Mouse (Mus musculus): Measurements from ENCODE around the gene Fam222b.
"Not testable (repeated sequence)": the region's sequence is repeated elsewhere in the genome, so short reads cannot be mapped to it uniquely, and the experiment has no call there.

The Fam222b gene

DNA sequence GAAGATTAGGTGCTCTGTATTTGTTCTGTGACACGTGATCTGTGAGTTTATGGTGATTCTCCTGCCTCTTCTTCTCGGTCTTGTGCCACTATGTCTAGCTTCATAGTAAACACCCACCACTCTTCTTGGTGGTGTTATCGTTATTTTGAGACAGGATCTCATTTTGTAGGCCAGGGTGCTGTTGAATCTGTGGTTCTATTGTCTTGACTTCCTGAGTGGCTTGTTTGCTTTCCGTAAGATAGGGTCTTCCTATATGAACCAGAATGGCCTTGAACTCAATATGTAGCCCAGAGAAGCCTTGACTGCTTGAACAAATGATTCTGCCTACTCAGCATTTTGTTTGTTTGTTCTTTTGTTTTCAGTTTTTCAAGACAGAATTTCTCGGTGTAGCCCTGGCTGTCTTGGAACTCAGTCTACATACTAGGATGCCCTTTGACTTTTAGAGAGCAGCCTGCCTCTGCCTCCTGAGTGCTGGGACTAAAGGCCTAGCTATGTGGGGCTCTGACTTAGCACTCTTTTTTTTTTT, 6.6 kb upstream of the Fam222b start:
- DNase-seq (ENCODE audit: low read depth), result no peak

DNA sequence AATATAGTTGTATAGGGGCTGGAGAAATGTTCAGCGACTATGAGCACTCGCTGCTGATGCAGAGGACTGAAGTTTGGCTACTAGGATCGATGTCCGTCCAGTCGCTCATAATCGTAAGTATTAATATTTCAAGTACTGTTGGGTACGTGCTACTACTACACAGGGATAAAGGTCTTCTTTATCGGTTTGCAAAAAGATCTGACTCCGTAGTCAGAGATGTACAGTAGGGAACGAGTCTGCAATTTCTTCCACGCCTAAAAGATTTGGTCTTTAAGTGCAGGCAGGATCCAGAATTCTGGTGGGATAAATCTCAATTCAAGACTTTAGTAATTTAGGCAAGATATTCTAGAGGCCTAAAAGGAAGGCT, 340 bp upstream of the Fam222b start:
- no peak for DNase-seq (ENCODE audit: low read depth)

DNA sequence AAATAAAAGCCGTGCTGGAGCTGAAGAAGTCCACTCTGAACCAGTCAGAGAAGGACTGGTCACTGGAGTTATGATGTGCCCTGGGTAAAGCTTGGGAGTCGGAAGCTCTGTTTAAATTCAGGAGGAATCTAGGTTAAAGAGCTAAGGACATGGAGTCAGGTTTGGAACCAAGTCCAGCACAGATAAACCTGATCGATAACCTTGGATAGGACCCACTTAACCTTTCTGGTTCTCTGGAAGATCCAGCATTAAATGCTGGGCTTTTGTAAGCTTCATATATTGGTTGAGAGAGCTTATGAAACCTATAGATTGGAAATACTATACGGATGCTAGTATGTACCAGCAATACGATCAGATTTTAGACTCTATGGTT, 670 bp downstream of the Fam222b start:
- DNase-seq (ENCODE audit: low read depth), result no peak

DNA sequence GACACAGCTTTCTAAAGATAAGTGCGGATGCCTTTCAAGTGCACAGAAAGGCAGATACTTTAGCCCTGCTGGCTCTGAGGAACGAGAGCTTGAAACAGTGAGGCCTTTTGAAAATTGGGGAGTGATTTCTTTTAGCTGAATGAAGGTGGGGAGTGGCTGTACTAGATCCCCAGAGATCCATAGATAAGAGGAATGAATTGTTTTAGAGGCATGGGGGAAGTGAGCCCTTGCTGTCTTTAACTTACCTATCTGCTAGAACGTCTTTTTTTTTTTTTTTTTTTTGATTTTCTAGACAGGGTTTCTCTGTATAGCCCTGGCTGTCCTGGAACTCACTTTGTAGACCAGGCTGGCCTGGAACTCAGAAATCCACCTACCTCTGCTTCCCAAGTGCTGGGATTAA, 2.6 kb downstream of the Fam222b start:
- DNase-seq (ENCODE audit: low read depth), result no peak

DNA sequence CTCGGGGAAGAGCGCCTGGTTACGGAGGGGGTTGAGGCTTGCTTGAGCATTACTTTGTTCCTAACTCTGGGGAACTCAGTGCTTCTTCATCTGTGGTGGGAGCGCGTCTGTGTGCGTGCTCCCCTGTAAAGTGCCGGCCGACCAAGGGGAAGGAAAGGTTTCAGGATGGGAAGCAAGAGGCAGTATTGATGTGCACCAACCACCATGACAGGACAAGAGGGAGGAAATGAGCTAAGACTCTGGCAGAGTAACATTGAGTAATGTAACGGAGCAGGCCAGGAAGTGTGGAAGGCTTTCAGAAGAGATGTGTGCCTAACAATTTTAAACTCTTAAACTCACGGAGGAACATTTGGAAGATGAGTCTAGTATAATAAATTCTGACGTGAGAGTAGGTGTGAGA, 6.3 kb downstream of the Fam222b start:
- DNase-seq (ENCODE audit: low read depth), result no peak

DNA sequence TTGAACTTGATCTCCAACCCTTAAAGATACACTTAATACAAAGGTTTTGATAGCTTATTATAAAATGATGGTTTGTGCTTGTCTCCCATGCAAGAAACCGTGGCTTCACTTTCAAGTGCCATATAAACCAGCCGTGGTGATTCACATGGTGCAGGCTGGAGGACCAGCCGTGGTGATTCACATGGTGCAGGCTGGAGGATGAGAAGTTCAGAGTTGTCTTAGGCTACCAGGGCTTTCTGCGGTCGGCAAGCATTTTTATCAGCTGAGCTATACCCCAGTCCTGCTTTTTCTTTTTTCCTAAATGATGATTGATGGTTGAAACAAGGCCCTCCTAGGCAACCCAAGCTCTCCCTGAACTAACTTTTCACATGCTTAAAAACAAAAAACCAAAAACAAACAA, 7.7 kb downstream of the Fam222b start:
- DNase-seq (ENCODE audit: low read depth), result no peak

DNA sequence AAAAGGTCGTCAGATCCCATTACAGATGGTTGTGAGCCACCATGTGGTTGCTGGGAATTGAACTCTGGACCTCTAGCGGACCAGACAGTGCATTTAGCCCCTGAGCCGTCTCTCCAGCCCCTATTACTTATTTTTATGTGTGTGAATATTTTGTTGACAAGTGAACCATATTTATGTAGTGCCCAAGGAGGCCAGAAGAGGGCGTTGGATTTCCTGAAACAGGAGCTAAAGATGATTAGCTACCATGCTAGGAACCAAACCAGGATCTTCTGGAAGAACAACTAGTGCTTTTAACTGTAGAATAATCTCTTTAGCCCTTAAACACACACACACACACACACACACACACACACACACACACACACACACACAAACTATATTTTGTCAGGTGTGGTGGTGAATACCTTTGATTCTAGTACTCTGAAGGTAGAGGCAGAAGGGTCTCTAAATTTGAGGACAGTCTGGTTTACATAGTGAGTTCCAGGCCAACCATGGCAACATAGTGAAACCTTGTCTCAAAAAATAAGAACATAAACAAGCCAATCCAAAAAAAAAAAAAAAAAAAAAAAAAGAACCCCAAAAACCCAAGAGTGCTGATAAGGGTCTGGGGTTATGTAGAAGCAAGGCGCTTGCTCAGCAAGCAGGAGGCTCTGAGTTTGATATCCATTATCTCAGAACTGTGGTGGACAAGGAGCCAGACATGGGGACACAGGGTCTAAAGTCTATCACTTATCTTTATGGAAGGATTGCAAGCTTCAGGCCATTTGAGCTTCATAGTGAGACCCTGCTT, 8.7 kb downstream of the Fam222b start:
- DNase-seq (ENCODE audit: low read depth), result no peak

DNA sequence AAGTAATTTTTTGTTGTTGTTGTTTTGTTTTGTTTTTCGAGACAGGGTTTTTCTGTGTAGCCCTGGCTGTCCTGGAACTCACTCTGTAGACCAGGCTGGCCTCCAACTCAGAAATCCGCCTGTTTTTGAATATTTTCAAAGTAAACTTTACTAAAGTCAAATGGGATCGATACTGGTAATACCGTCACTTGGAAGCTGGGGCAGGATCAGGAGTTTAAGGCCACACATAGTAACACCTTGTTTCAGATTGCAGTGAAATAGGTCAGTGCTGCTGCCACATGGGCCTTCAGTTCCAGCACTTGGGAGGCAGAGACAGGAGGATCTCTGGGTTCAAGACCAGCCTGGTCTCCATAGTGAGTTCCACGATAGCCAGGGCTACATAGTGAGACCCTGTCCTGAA, 10.0 kb downstream of the Fam222b start:
- no peak for DNase-seq (ENCODE audit: low read depth)

DNA sequence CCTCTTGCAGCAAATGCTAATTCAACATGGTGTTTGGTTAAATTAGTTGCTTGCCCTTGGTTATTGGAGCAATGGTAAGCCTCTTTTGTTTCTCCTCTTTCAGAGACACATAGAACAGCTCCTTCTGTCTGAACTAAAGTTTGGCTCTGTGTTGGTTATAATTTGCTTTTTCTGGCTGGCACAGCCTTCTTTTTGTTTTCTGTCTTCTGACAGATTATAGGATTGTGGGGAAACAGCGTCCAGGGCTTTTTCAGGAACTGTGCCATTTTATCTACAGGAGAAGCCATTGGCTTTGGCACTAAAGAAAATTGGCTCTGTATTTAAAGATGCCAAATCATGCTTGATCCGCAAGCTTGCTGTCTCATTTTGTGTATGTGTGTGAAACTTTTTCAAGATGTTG, 19.2 kb downstream of the Fam222b start:
- DNase-seq (ENCODE audit: low read depth), result no peak

DNA sequence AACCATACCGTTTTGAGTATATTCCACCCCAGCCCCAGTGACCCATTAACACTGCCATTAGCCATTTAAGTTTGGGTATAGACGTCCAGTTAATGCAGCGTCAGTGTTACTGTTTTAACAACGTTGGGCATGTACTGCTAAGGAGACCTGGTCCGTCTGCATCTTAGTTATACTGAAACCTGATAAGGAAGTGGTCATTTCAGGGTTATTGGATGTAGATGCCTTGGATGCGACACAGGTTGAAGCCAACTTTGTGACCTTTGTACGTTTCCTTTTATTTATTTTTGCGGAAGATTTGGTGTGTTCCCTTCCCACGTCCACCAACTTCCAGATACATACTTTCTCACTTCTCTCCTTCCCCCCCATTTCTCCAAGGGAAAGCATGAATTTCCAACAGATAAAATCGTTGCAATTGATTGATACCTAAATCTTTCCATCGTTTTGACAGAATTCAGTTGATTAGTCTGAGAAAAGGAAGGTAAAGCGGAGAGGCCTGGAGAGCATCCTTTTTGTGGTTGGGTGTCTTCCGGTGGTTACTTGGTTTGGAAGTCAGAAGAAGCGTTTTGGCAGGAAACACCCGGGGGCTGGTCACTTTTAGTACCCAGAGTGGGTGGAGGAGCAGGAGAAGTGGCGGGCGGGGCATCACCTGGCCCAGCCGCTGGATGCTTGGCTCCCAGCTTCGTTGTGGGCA, 20.4 kb downstream of the Fam222b start:
- no peak for DNase-seq (ENCODE audit: low read depth)

DNA sequence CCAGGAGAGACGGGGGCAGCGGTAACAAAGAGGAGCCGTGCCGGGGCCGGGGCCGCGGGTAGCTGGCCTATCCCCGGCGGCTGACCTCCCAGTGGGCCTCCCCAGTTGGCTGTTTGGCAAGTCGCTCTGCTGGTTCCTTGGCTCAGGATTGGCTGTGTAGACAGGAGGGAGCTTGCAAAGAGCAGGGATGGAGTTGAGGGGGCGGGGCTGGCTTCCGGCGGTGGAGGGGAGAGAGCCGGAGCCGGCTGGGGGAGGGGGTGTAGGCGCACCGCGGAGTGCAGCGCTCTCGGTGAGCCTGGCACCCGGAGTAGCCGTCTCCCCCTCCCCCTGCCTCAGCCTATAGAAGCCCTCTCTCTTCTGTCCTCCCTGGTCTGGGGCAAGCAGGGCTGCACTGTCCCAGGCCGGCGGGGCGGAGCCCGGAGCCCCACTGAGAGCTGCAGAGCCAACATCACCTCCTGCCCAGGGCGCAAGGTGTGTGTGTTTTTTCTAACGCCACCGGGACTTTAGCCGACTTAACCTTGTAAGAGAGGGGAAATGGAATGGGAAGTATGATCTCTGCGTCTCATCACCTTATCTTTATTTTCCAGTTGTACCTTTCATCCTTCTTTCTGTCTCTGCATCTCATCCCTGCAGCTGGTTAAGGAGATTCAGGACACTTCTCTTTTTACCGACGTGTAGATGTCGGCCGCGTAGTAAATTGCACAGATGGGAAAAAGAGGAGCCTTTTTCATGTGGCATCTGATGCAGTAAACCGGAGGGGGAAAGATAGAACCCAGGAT, 21.1 kb downstream of the Fam222b start:
- peak; percentile 77 for DNase-seq (ENCODE audit: low read depth)

DNA sequence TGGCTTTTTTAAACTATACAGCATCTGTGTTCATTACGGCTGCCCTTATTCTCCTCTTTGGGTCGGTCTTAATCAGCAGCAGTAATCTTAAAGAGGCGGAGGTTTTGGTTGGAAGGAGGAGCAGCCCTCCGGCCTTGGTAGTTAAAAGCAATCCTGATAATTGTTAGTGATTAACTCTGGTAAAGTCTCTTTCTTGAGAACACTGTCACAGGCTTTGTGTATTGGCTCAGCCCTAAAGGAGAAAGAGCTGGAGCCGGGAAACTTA, 21.6 kb downstream of the Fam222b start:
- no peak for DNase-seq (ENCODE audit: low read depth)

DNA sequence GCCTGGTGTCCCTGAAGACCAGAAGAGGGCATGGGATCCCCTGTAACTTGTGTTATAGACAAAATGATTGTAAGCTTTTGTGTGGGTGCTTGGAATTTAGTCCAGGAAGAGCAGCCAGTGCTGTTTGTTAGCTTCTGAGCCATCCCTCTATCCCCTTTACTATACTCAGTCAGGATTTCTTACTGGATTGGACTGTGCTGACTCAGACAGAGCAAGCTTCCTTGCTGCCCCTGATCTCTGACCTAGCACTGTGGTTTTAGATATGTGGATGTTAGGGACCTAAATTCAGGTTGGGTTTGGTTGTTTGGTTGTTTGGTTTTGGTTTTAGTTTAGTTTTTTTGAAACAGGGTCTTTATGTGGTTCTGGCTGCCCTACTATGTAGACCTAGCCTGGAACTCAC, 24.0 kb downstream of the Fam222b start:
- no peak for DNase-seq (ENCODE audit: low read depth)

DNA sequence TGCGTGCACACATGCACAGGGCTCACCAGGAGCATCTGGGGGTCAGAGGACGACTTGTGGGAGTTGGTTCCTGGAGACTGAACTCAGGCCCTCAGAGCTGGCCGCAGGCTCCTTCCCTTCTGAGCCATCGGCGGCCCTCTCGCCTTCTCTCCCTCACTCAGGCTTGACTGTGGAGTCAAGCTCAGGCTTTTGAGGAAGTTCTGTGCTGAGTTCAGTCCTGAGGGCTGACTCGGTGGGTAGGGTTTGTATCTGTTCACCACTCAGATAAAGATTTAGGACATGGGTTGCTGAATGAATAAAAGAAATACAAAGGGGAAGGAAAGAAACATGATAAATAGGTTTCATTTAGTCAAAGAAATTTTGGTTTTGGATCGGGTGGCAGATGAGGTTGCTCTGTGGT, 25.4 kb downstream of the Fam222b start:
- no peak for DNase-seq (ENCODE audit: low read depth)

DNA sequence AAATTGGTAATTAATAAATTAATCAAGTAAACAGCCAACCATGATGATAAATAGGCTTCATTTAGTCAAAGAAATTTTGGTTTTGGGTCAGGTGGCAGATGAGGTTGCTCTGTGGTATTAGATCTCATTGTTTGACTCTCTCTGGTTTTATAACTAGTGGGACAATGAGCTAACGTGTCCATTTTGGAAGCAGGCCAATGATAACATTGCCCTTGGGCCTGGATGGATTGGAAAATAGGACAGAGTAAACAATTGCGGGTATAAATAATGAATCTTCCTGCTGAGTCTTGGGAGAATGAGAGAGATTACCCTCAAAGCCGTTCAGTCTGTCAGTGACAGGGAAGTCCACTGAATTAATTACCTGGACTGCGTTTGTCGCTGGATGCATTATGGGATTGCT, 26.7 kb downstream of the Fam222b start:
- DNase-seq (ENCODE audit: low read depth), result no peak

DNA sequence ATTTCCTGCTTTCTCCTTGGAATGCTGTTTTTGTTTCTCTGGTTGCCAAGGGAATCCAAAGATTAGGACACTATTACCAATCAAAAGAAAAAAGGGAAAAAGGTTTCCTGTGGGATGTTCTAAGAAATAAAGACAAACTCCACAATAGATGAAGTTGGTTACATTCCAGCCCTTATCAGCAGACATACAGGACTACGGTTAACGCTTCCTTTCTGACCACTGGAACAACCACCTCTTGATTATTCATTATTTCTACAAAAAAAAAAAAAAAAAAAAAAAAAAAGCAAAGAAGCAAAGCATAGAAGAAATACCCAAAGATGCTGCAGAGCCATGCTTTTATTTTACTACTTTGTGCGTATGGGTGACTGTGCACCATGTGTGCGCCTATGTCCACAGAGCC, 28.4 kb downstream of the Fam222b start:
- no peak for DNase-seq (ENCODE audit: low read depth)

DNA sequence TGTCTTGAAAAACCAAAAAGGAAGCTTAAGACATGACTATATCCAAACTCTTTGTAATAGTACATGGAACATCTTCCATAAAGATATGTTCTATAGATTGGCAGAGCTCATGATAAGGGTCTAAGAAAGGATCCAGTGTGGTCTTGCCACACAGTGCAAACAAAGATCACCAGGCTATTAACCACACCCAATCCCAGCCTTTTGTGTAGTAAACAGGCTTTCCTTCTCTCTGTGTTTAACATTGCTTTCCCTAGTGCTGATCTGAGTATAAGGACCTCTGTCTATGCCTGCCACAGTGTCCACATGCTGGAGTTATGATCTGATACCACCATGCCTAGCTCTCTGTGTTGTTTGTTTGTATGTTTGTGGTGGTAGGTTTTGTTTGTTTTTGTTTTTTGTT, 29.3 kb downstream of the Fam222b start:
- no peak for DNase-seq (ENCODE audit: low read depth)

DNA sequence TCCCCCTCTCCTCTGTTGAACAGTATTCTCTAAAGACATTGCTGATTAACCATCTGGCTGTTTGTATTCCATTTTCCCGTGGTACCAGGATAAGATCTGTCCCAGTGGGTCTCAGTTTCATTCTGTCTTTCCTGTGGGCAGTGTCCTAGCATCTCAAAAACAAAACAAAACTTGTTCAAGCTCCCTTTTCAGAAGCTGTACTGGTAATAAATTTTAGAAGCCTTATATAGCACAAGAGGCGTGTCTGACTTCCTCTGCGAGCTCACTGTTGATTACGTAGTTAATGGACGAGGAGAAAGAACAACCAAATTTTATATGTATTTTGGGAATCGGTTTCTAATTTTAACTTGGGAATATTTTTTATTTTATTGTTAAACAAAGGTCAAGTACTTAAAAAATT, 31.2 kb downstream of the Fam222b start:
- DNase-seq (ENCODE audit: low read depth), result no peak

DNA sequence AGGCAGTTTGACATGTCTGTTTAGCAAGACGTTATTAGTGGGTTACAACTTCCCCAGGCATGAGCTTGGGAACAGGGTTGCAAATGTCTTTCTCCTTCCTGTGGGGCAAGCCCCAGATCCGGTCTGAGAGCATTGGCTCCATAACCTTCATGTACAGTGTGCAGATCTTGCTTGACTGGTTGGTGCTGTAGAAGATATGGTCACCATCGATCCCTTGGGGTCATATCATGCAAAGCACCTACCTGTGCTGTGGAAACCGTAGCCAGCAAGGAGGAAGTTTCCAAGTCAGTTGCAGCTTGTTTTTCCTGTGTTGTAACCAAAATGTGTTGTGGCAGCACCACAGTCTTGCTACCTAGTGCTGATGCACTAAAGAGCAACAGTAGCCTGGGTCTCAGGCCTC, 32.3 kb downstream of the Fam222b start:
- DNase-seq (ENCODE audit: low read depth), result no peak

DNA sequence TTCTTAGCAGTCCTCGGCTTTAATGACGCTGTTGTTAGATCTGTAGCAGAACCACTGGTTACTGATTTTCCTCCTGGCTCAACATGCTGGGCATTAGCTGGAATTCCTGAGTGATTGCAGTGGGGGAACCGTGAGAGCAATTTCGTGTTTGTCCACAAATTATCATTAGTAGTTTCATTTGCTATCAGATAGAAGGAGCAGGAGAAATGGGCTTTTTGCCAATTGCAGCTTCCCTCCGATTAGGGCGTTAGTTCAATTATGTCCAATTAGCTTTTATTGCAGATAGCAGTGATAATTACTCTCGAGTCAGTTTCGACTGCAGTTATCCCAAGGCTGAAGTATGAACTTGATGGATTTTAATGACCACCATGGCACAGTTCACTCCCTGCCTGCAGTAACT, 35.0 kb downstream of the Fam222b start:
- DNase-seq (ENCODE audit: low read depth), result no peak

DNA sequence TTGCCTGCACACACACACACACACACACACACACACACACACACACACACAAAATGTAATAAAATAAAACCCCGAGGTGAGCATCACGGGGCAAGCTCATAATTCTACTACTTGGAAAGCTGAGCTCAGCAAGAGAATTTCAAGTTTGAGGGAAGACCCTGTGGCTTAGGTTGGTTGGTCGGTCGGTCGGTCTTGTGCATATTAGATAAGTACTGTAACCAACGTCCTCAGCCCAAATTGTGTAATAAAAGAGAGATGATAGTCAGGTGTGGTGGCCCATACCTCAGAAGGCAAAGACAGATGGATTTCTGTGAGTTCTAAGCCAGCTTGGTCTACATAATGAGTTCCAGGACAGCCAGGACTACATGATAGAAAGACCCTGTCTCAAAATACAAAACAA, 39.5 kb downstream of the Fam222b start:
- DNase-seq (ENCODE audit: low read depth), result no peak

DNA sequence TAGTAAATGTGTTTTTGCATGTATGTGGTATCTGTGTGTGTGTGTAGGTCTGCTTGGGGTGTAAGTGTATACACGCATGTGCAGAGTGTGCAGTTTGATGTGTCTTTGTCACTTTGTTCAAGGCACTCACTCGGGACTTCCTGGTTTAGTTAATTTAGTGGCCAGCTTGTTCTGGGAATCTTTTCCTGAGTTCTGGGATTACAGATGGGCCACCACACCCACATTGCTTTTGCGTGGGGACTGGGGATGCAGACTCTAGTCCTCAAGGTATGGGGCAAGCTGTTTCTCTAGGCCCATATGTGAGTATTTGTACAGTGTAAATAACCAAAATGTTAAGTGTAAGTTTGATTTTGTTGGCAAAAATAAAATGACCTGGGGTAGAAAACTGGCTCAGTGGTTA, 39.9 kb downstream of the Fam222b start:
- DNase-seq (ENCODE audit: low read depth), result no peak

DNA sequence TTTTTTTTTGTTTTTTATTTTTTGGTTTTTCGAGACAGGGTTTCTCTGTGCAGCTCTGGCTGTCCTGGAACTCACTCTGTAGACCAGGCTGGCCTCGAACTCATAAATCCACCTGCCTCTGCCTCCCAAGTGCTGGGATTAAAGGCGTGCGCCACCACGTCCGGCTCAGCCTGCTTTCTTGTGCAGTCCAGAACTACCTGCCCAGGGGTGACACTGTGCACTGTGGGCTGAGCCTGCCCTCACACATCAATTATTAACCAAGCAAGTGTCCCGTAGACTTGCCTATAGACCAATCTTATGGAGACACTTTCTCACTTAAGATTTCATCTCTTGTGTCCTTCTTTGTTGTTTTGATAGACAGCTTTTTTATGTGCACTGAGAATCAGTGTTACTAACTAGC, 40.9 kb downstream of the Fam222b start:
- DNase-seq (ENCODE audit: low read depth), result not testable (repeated sequence)

Measured in c-Kit-positive CD71-negative TER-119-negative erythroid progenitor cells, embryonic 14.5 days (primary cell).